Mouse (Mus musculus) cerebral cortex, adult 2 months (tissue): Measurements from ENCODE around the gene Atxn1.

Source experiments
- WGBS: fragments of 180-500 bp; shearing (Covaris S2); methylation state at CpG from one replicate; pipeline ENCODE4 v1.1.7; 2018; 5-methylcytosine and 5-hydroxymethylcytosine counted together

Atxn1 gene

GRCm38 (mm10) chr13:45897571-45897970, 67.2 kb downstream of the Atxn1 start:
- WGBS: 47% methylated on average over 2 of the region's 2 CpGs

GRCm38 (mm10) chr13:45894760-45895159, 70.0 kb downstream of the Atxn1 start:
- 63% methylated on average over 10 of the region's 10 CpGs for WGBS

GRCm38 (mm10) chr13:45894234-45894633, 70.6 kb downstream of the Atxn1 start:
- WGBS: 92% methylated on average over 6 of the region's 6 CpGs

- 90% methylated on average over 2 of the region's 2 CpGs for whole genome bisulfite sequencing
Measured at GRCm38 (mm10) chr13:45891073-45891472, 73.7 kb downstream of the Atxn1 start.

GRCm38 (mm10) chr13:45888953-45889749, 75.7 kb downstream of the Atxn1 start:
- WGBS: 62% methylated on average over 9 of the region's 9 CpGs

- WGBS: 63% methylated on average over 7 of the region's 7 CpGs
Measured at GRCm38 (mm10) chr13:45884878-45885277, 79.9 kb downstream of the Atxn1 start.

- 81% methylated on average over 10 of the region's 10 CpGs for WGBS
Measured at GRCm38 (mm10) chr13:45883791-45884238, 81.0 kb downstream of the Atxn1 start.

- 48% methylated on average over 3 of the region's 3 CpGs for WGBS
Measured at GRCm38 (mm10) chr13:45882976-45883440, 81.8 kb downstream of the Atxn1 start.

- WGBS: 79% methylated on average over 5 of the region's 5 CpGs
Measured at GRCm38 (mm10) chr13:45880543-45880845, 84.3 kb downstream of the Atxn1 start.

- 74% methylated on average over 14 of the region's 14 CpGs for WGBS
Measured at GRCm38 (mm10) chr13:45879746-45880542, 84.9 kb downstream of the Atxn1 start.

- 83% methylated on average over 5 of the region's 5 CpGs for WGBS
Measured at GRCm38 (mm10) chr13:45876939-45877338, 87.9 kb downstream of the Atxn1 start.

GRCm38 (mm10) chr13:45876368-45876760, 88.4 kb downstream of the Atxn1 start:
- 74% methylated on average over 2 of the region's 2 CpGs for WGBS

- WGBS: 29% methylated on average over 6 of the region's 6 CpGs
Measured at GRCm38 (mm10) chr13:45875686-45876367, 89.0 kb downstream of the Atxn1 start.

GRCm38 (mm10) chr13:45874196-45874595, 90.6 kb downstream of the Atxn1 start:
- 78% methylated on average over 4 of the region's 4 CpGs for WGBS

- WGBS: 69% methylated on average over 7 of the region's 7 CpGs
Measured at GRCm38 (mm10) chr13:45872966-45873365, 91.8 kb downstream of the Atxn1 start.

GRCm38 (mm10) chr13:45872041-45872746, 92.6 kb downstream of the Atxn1 start:
- 56% methylated on average over 14 of the region's 14 CpGs for WGBS

- 59% methylated on average over 7 of the region's 7 CpGs for WGBS
Measured at GRCm38 (mm10) chr13:45871554-45871953, 93.3 kb downstream of the Atxn1 start.

- 81% methylated on average over 8 of the region's 8 CpGs for WGBS
Measured at GRCm38 (mm10) chr13:45868886-45869285, 95.9 kb downstream of the Atxn1 start.

GRCm38 (mm10) chr13:45867273-45867672, 97.5 kb downstream of the Atxn1 start:
- 45% methylated on average over 14 of the region's 14 CpGs for WGBS

- 69% methylated on average over 8 of the region's 8 CpGs for WGBS
Measured at GRCm38 (mm10) chr13:45866615-45867245, 98.1 kb downstream of the Atxn1 start.

- 83% methylated on average over 10 of the region's 10 CpGs for WGBS
Measured at GRCm38 (mm10) chr13:45865620-45866019, 99.2 kb downstream of the Atxn1 start.
